Mouse (Mus musculus): ENCODE measurements around the gene Tmem238l. TPM values are rescaled to one million over a fixed set of nuclear protein-coding genes. Genes with fewer than 3 reads are reported as not detected.

The Tmem238l gene
- polyA plus RNA-seq, 1 experiment: not detected

GRCm38 (mm10) chr11:66982794-66983193 is 26.4 kb downstream of the Tmem238l start:
- H3K4me3 ChIP-seq (replicated peaks; ENCODE audit: insufficient read depth, low read depth, low read length): no peak overlapping the region
- DNase-seq: no peak
- 65% methylated on average over 6 of the region's 6 CpGs for WGBS
- TF ChIP-seq CTCF (IDR thresholded peaks at IDR 0.05; ENCODE audit: borderline replicate concordance, insufficient read depth, low read depth, low read length) (peak; percentile 29), POLR2A (IDR thresholded peaks at IDR 0.05; ENCODE audit: borderline replicate concordance, insufficient read depth, low read length) (no peak)
- no peaks in the 10 kb centered on the region for H3K4me1 ChIP-seq (ENCODE audit: control insufficient read depth, insufficient read depth, low read length)
- no peak overlapping the region for H3K27ac ChIP-seq (ENCODE audit: insufficient read depth, low read length)
- H3K27me3 ChIP-seq (ENCODE audit: control insufficient read depth, insufficient read depth, low read length): no peaks in the 10 kb centered on the region

- WGBS: 86% methylated on average over 11 of the region's 11 CpGs
- Histone ChIP-seq H3K4me3 (replicated peaks; ENCODE audit: insufficient read depth, low read depth, low read length) (no peak overlapping the region), H3K4me1 (ENCODE audit: control insufficient read depth, insufficient read depth, low read length) (no peaks in the 10 kb centered on the region), H3K27ac (ENCODE audit: insufficient read depth, low read length) (no peak overlapping the region), H3K27me3 (ENCODE audit: control insufficient read depth, insufficient read depth, low read length) (no peaks in the 10 kb centered on the region)
- no peak for DNase-seq
- no peak for TF ChIP-seq POLR2A (IDR thresholded peaks at IDR 0.05; ENCODE audit: borderline replicate concordance, insufficient read depth, low read length)
- no peak for TF ChIP-seq CTCF (IDR thresholded peaks at IDR 0.05; ENCODE audit: borderline replicate concordance, insufficient read depth, low read depth, low read length)
Measured at GRCm38 (mm10) chr11:66983422-66984164, 27.2 kb downstream of the Tmem238l start.

GRCm38 (mm10) chr11:66984165-66985135 is 28.0 kb downstream of the Tmem238l start:
- peak; percentile 71 to 80 for DNase-seq
- WGBS: 17% methylated on average over 28 of the region's 28 CpGs
- Histone ChIP-seq H3K27me3 (ENCODE audit: control insufficient read depth, insufficient read depth, low read length) (no peaks in the 10 kb centered on the region), H3K4me1 (ENCODE audit: control insufficient read depth, insufficient read depth, low read length) (no peaks in the 10 kb centered on the region), H3K27ac (ENCODE audit: insufficient read depth, low read length) (no peak overlapping the region), H3K4me3 (replicated peaks; ENCODE audit: insufficient read depth, low read depth, low read length) (peak overlapping the region; percentile 96)
- no peak for TF ChIP-seq POLR2A (IDR thresholded peaks at IDR 0.05; ENCODE audit: borderline replicate concordance, insufficient read depth, low read length)
- peak; percentile 93 for TF ChIP-seq CTCF (IDR thresholded peaks at IDR 0.05; ENCODE audit: borderline replicate concordance, insufficient read depth, low read depth, low read length)

- TF ChIP-seq POLR2A (IDR thresholded peaks at IDR 0.05; ENCODE audit: borderline replicate concordance, insufficient read depth, low read length) (no peak), CTCF (IDR thresholded peaks at IDR 0.05; ENCODE audit: borderline replicate concordance, insufficient read depth, low read depth, low read length) (no peak)
- WGBS: 6% methylated on average over 11 of the region's 11 CpGs
- Histone ChIP-seq H3K27me3 (ENCODE audit: control insufficient read depth, insufficient read depth, low read length) (no peaks in the 10 kb centered on the region), H3K4me3 (replicated peaks; ENCODE audit: insufficient read depth, low read depth, low read length) (peak overlapping the region; percentile 96), H3K27ac (ENCODE audit: insufficient read depth, low read length) (no peak overlapping the region), H3K4me1 (ENCODE audit: control insufficient read depth, insufficient read depth, low read length) (no peaks in the 10 kb centered on the region)
- DNase-seq: no peak
Measured at GRCm38 (mm10) chr11:66985136-66985702, 28.8 kb downstream of the Tmem238l start.

- TF ChIP-seq POLR2A (IDR thresholded peaks at IDR 0.05; ENCODE audit: borderline replicate concordance, insufficient read depth, low read length) (no peak), CTCF (IDR thresholded peaks at IDR 0.05; ENCODE audit: borderline replicate concordance, insufficient read depth, low read depth, low read length) (no peak)
- 67% methylated on average over 2 of the region's 2 CpGs for WGBS
- H3K27me3 ChIP-seq (ENCODE audit: control insufficient read depth, insufficient read depth, low read length): no peaks in the 10 kb centered on the region
- no peak overlapping the region for H3K27ac ChIP-seq (ENCODE audit: insufficient read depth, low read length)
- no peak for DNase-seq
- H3K4me1 ChIP-seq (ENCODE audit: control insufficient read depth, insufficient read depth, low read length): peaks cover 15% of the 10 kb centered on the region; the same call in 1 of the 2 replicates
- H3K4me3 ChIP-seq (replicated peaks; ENCODE audit: insufficient read depth, low read depth, low read length): no peak overlapping the region
Measured at GRCm38 (mm10) chr11:66992150-66992549, 35.7 kb downstream of the Tmem238l start.

- Histone ChIP-seq H3K27me3 (ENCODE audit: control insufficient read depth, insufficient read depth, low read length) (no peaks in the 10 kb centered on the region), H3K4me3 (replicated peaks; ENCODE audit: insufficient read depth, low read depth, low read length) (no peak overlapping the region), H3K4me1 (ENCODE audit: control insufficient read depth, insufficient read depth, low read length) (peaks cover 27% of the 10 kb centered on the region), H3K27ac (ENCODE audit: insufficient read depth, low read length) (no peak overlapping the region)
- no peak for DNase-seq
- no peak for TF ChIP-seq CTCF (IDR thresholded peaks at IDR 0.05; ENCODE audit: borderline replicate concordance, insufficient read depth, low read depth, low read length)
- TF ChIP-seq POLR2A (IDR thresholded peaks at IDR 0.05; ENCODE audit: borderline replicate concordance, insufficient read depth, low read length): no peak
- WGBS: 6% methylated on average over 1 of the region's 1 CpGs
Measured at GRCm38 (mm10) chr11:66993674-66994073, 37.2 kb downstream of the Tmem238l start.

GRCm38 (mm10) chr11:66996446-66996845 is 40.0 kb downstream of the Tmem238l start:
- TF ChIP-seq POLR2A (IDR thresholded peaks at IDR 0.05; ENCODE audit: borderline replicate concordance, insufficient read depth, low read length): no peak
- no peak for TF ChIP-seq CTCF (IDR thresholded peaks at IDR 0.05; ENCODE audit: borderline replicate concordance, insufficient read depth, low read depth, low read length)
- Histone ChIP-seq H3K4me3 (replicated peaks; ENCODE audit: insufficient read depth, low read depth, low read length) (no peak overlapping the region), H3K4me1 (ENCODE audit: control insufficient read depth, insufficient read depth, low read length) (peaks cover 33% of the 10 kb centered on the region), H3K27me3 (ENCODE audit: control insufficient read depth, insufficient read depth, low read length) (no peaks in the 10 kb centered on the region), H3K27ac (ENCODE audit: insufficient read depth, low read length) (no peak overlapping the region)
- 14% methylated on average over 4 of the region's 4 CpGs for WGBS
- DNase-seq: peak; percentile 47 to 74
